Comparison of ENCODE assay signal across 8 mouse cellular contexts in genomic region chr8:4678218-4678907, GRCm38 (mm10).
DNase-seq lines count a peak whose midpoint lies in the region; ATAC-seq and TF ChIP-seq lines count a peak whose summit lies in the region.

No protein-coding gene starts in this region.

- intact Hi-C loops in heart, adult 2 months (cut with DNase I) = loop anchor here (5.0 kb wide), 2 partner anchors 441 to 511 kb away; partner anchors contain the start of genes Evi5l, Gm49320 and Map2k7

- peak overlapping the region; percentile 59 for H3K4me3 ChIP-seq in heart, adult 2 months
- H3K4me3 ChIP-seq in liver, embryonic 11.5 days (ENCODE audit: low read depth, low read length) = peak overlapping the region; percentile 70
- peak overlapping the region; percentile 43 for H3K4me3 ChIP-seq in stomach, embryonic 14.5 days (ENCODE audit: low read depth, low read length)

- no peaks in the 10 kb centered on the region for H3K79me2 ChIP-seq in heart, adult 2 months (replicated peaks; ENCODE audit: control insufficient read depth, insufficient read depth, low read length)

- peak overlapping the region; percentile 91 for H3K27ac ChIP-seq in heart, adult 2 months
- H3K27ac ChIP-seq in liver, embryonic 11.5 days (ENCODE audit: low read depth, low read length) = peak overlapping the region; percentile 92
- peak overlapping the region; percentile 90 for H3K27ac ChIP-seq in stomach, embryonic 14.5 days (ENCODE audit: low read length)

- H3K4me1 ChIP-seq in heart, adult 2 months (ENCODE audit: control insufficient read depth, insufficient read depth, low read length) = no peaks in the 10 kb centered on the region
- no peaks in the 10 kb centered on the region; the same call in 1 of the 2 replicates for H3K4me1 ChIP-seq in liver, embryonic 11.5 days (replicated peaks; ENCODE audit: control insufficient read depth, insufficient read depth, low read length)
- no peaks in the 10 kb centered on the region for H3K4me1 ChIP-seq in stomach, embryonic 14.5 days (ENCODE audit: control insufficient read depth, insufficient read depth, low read length)

- no peaks in the 10 kb centered on the region for H3K27me3 ChIP-seq in heart, adult 2 months (ENCODE audit: control insufficient read depth, insufficient read depth, low read length)
- H3K27me3 ChIP-seq in liver, embryonic 11.5 days (replicated peaks; ENCODE audit: control insufficient read depth, insufficient read depth, low read length) = no peaks in the 10 kb centered on the region
- H3K27me3 ChIP-seq in stomach, embryonic 14.5 days (ENCODE audit: control insufficient read depth, insufficient read depth, low read length) = no peaks in the 10 kb centered on the region

- peak; percentile 69 for ATAC-seq in liver, embryonic 11.5 days (replicated peaks; ENCODE audit: low FRiP score)
- ATAC-seq in monocyte, adult 5-6 weeks (replicated peaks; ENCODE audit: insufficient number of reproducible peaks, low FRiP score, low TSS enrichment, poor library complexity, severe bottlenecking) = peak; percentile 77
- peak; percentile 75 for ATAC-seq in stomach, embryonic 14.5 days (ENCODE audit: insufficient number of reproducible peaks, insufficient read depth, low FRiP score, low read depth)

- TF ChIP-seq EP300 in heart, adult 2 months (IDR thresholded peaks at IDR 0.05; ENCODE audit: insufficient read depth, low read depth, low read length) = peak; percentile 64; the same call in 1 of the 2 replicates

- no peak for TF ChIP-seq POLR2A in heart, adult 2 months (IDR thresholded peaks at IDR 0.05; ENCODE audit: insufficient read depth, low read depth, low read length)

- no peaks in the 10 kb centered on the region for H3K36me3 ChIP-seq in heart, adult 2 months (ENCODE audit: control insufficient read depth, insufficient read depth, low read length)
- H3K36me3 ChIP-seq in liver, embryonic 11.5 days (ENCODE audit: control insufficient read depth, insufficient read depth, low read length) = no peaks in the 10 kb centered on the region
- H3K36me3 ChIP-seq in stomach, embryonic 14.5 days (ENCODE audit: control insufficient read depth, insufficient read depth, low read length) = no peaks in the 10 kb centered on the region

- peak overlapping the region; percentile 71 for H3K4me2 ChIP-seq in liver, embryonic 11.5 days
- peak overlapping the region; percentile 28; the same call in 1 of the 2 replicates for H3K4me2 ChIP-seq in stomach, embryonic 14.5 days (replicated peaks; ENCODE audit: low read depth, low read length)

- WGBS in heart, adult 2 months = under 1% methylated on average over 37 of the region's 37 CpGs
- under 1% methylated on average over 37 of the region's 37 CpGs for WGBS in liver, embryonic 11.5 days
- WGBS in stomach, embryonic 14.5 days = under 1% methylated on average over 37 of the region's 37 CpGs

- DNase-seq in 3T3-L1 (ENCODE audit: low read depth, low spot score) = peak; percentile 100
- peak; percentile 91 for DNase-seq in adrenal gland, adult 2 months
- DNase-seq in embryo, embryonic 9.5 days (ENCODE audit: extremely low spot score) = peak; percentile 92
- DNase-seq in heart, adult 2 months = peak; percentile 90 to 92
- DNase-seq in kidney, adult 9 months = peak; percentile 93
- DNase-seq in liver, embryonic 11.5 days (ENCODE audit: low spot score) = peak; percentile 93

- peak overlapping the region; percentile 64 for H3K9ac ChIP-seq in heart, adult 2 months (ENCODE audit: low read depth, low read length)
- peak overlapping the region; percentile 77 for H3K9ac ChIP-seq in liver, embryonic 11.5 days (ENCODE audit: low read depth, low read length)
- peak overlapping the region; percentile 36 for H3K9ac ChIP-seq in stomach, embryonic 14.5 days (replicated peaks; ENCODE audit: low read depth, low read length)

- no peak for TF ChIP-seq CTCF in heart, adult 2 months (IDR thresholded peaks at IDR 0.05)

- H3K9me3 ChIP-seq in liver, embryonic 11.5 days (ENCODE audit: control insufficient read depth, low read length) = peaks cover 9% of the 10 kb centered on the region
- no peaks in the 10 kb centered on the region for H3K9me3 ChIP-seq in stomach, embryonic 14.5 days (ENCODE audit: control insufficient read depth, low read depth, low read length)

Comparison
In these comparisons a context has a peak if more than half of its experiments do, and no peak if none do; other contexts are left out.
1. Peak in every context shown above with its lines: DNase-seq, ATAC-seq, H3K4me3 ChIP-seq and H3K27ac ChIP-seq.